ENCODE assay signal across 21 mouse cellular contexts in genomic region chr6:29802979-29803378, GRCm38 (mm10). TPM values are rescaled to one million over a fixed set of nuclear protein-coding genes. Genes with fewer than 3 reads are reported as not detected.
A peak's percentile ranks its signal among the peaks of the same experiment; 100 is the strongest.
DNase-seq lines count a peak whose midpoint lies in the region; ATAC-seq and TF ChIP-seq lines count a peak whose summit lies in the region.
"Had no signal": no experiment of that assay in that cellular context is flagged by ENCODE, and none has a peak within 500 bp of the region (broad histone marks: within the 10 kb centered on the region; RNA-seq: fewer than 3 reads in every experiment).

No protein-coding gene starts in this region.

- no peaks in the 10 kb centered on the region; the same call in 1 of the 2 replicates for H3K36me3 ChIP-seq in kidney, adult 2 months (ENCODE audit: control insufficient read depth, insufficient read depth, low read length)
- H3K36me3 ChIP-seq: embryonic facial prominence, embryonic 10.5 days; embryonic facial prominence, embryonic 12.5 days; forebrain, embryonic 15.5 days had no signal

- peak; percentile 68; the same call in 1 of the 2 replicates for ATAC-seq in granulocyte monocyte progenitor cell, adult 5-6 weeks (replicated peaks; ENCODE audit: poor library complexity, severe bottlenecking)
- ATAC-seq: activated CD4-positive, CD25-positive, alpha-beta regulatory T cell, adult 4 months; forebrain, embryonic 13.5 days; forebrain, embryonic 15.5 days; forebrain, postnatal 0 days; Patski had no signal

- H3K4me1 ChIP-seq in kidney, adult 2 months (ENCODE audit: control insufficient read depth, insufficient read depth, low read length), result peaks cover 16% of the 10 kb centered on the region; the same call in 1 of the 2 replicates
- H3K4me1 ChIP-seq: embryonic facial prominence, embryonic 10.5 days; embryonic facial prominence, embryonic 12.5 days; forebrain, embryonic 13.5 days; forebrain, embryonic 15.5 days had no signal

- peak overlapping the region; percentile 88; the same call in 1 of the 2 replicates for H3K27ac ChIP-seq in kidney, adult 2 months (ENCODE audit: insufficient read depth, low read depth, low read length)
- H3K27ac ChIP-seq: embryonic facial prominence, embryonic 10.5 days; embryonic facial prominence, embryonic 12.5 days; forebrain, embryonic 13.5 days; forebrain, embryonic 15.5 days had no signal

- no peak for TF ChIP-seq CTCF in kidney, adult 2 months (conservative IDR thresholded peaks at IDR 0.05; ENCODE audit: insufficient read depth, insufficient read length, low read depth, low read length)

- no peaks in the 10 kb centered on the region for H3K27me3 ChIP-seq in kidney, adult 2 months (replicated peaks; ENCODE audit: control insufficient read depth, insufficient read depth, low read length)
- H3K27me3 ChIP-seq: embryonic facial prominence, embryonic 12.5 days; forebrain, embryonic 13.5 days; forebrain, embryonic 15.5 days; Patski had no signal

- WGBS in kidney, adult 2 months, result 69% methylated on average over 1 of the region's 1 CpGs

- DNase-seq in kidney, adult 2 months, result no peak
- DNase-seq in kidney, adult 11 months, result no peak
- peak; percentile 58 for DNase-seq in 416B (ENCODE audit: low read depth)
- DNase-seq in embryo, embryonic 11 days, result no peak
- no peak for DNase-seq in urinary bladder, postnatal 25 days (ENCODE audit: low spot score)
- DNase-seq: adrenal gland, postnatal 10 days; adrenal gland, postnatal 25 days; cerebellum, adult 11 months; cerebellum, adult 18-20 months; cerebellum, adult 8-10 months; cerebellum, adult 9-11 months; cerebellum, postnatal 14 days; cerebellum, postnatal 36 days; forebrain, postnatal 0 days had no signal

- H3K4me3 ChIP-seq in kidney, adult 2 months (ENCODE audit: insufficient read depth, low read depth, low read length), result no peak overlapping the region
- H3K4me3 ChIP-seq: embryonic facial prominence, embryonic 10.5 days; embryonic facial prominence, embryonic 12.5 days; forebrain, embryonic 13.5 days; forebrain, embryonic 15.5 days had no signal

- no peak for TF ChIP-seq POLR2A in kidney, adult 2 months (IDR thresholded peaks at IDR 0.05; ENCODE audit: low read depth, low read length)

RNA-seq across cellular contexts. Expression of gene Ahcyl2, which starts 35.2 kb away (rescaled TPM):
- polyA plus RNA-seq in kidney, adult 2 months (2012; rRNA removed), result 107 and 122 TPM in 2 replicates
- 8.7 and 9.6 TPM in 2 replicates for total RNA-seq in granulocyte monocyte progenitor cell, adult 5-6 weeks (2014; fragmentation: Nextera tagmentation)
- 21.1 and 21.5 TPM in 2 replicates for total RNA-seq in granulocyte monocyte progenitor cell, adult 5-6 weeks (2017)
